Mouse (Mus musculus) right cerebral cortex, postnatal 14 days (tissue): Measurements from ENCODE around the gene Ankrd16.

Source experiments
- DNase-seq: peaks from one replicate; pipeline ENCODE4 v3.0.0; 2022

Gene Ankrd16

DNA sequence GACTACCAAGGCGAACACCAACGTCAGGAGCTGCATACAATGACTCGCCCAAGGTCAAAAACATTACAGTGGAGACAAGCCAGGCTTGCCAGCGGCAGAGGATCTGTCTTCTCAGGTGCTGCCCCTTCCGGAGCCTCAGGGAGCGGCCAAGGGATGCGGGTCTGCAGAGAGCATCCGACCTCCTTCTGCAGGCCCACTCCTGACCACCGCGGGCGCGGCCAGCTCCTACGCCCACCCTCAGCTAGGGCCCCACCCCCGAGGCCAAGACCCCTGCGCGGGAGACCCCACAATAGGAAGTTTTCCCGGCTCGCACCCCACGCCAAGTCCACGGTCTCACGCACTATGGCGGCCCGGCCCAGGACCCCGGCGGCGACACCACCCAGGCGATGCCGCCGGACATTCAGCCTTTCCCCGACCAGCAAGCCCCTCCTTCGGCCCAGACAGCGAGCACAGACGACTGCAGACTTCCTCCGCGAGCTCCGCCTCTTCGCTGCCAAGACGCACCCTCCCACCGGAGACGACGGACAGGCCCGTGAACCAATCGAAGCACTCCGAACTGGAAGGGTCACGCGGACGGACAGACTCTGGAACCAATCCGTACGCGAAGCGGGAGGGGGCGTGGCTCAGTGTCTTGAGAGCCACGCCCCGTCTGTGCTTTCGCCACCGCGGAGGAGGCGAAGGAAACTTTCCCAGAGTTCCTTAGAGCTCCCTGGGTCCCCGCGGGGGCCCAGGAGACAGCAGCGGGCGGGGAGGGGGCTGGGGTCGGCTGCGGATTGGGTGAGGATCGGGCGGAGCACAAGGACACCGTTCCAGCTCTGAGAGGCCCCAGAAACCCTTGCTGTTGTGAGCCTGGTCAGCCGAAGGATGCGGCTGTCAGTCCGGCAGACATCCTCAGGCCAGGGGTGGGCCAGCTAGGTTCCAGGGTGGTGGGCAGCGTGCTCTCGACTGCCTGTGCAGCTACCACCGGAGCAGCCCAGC is at the start of gene Ankrd16, which contains the start of gene Fbh1:
Gene Ankrd16 (plus strand): TSS at position 786 of the 978 bp plus-strand sequence.
Gene Fbh1 (minus strand): TSS at position 492 of the 978 bp plus-strand sequence.
- peak; percentile 100 for DNase-seq

DNA sequence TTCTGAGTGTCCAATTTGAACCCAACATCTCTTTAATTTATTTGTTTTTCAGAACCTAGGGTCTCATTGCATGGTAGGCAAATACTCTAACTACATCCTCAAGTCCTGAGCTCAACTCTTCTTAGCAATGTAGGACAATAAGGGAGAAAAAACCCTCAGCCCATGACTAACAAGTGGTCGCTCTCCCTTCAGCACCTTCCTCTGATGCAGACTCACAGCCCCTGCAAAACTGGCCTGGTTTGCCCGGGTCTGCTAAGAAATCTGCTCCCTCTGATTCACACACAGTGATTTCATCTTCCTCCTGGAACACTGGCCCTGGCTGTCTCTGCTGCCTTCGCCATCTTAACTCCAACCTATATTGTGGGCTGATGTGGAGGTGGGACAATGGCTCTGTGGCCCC is 48.6 kb upstream of the Ankrd16 start:
- no peak for DNase-seq

DNA sequence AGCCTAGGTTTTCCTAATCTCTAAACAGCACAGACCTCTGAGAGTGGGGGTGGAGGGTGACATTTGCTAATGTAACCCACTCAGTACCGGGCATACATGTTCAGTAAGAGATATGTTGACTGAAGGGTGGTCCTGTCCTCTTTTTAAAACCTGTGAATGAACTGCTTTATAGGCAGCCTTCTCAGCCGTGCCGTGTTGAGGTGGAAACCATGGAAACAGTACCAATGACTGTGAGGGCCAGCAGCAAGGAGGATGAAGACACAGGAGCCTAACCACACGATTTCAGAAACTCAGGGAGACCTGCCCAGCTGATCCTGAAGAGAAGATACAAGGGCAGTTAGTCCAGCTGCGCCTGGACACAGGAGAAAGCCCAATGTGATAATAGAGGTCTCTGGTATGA is 44.7 kb upstream of the Ankrd16 start:
- DNase-seq = no peak

- no peak for DNase-seq
Measured at GRCm38 (mm10) chr2:11735853-11736252, 41.8 kb upstream of the Ankrd16 start.

- DNase-seq = no peak
Measured at GRCm38 (mm10) chr2:11738794-11739193, 38.9 kb upstream of the Ankrd16 start.

GRCm38 (mm10) chr2:11739516-11740051 is 38.1 kb upstream of the Ankrd16 start:
- DNase-seq = no peak

DNA sequence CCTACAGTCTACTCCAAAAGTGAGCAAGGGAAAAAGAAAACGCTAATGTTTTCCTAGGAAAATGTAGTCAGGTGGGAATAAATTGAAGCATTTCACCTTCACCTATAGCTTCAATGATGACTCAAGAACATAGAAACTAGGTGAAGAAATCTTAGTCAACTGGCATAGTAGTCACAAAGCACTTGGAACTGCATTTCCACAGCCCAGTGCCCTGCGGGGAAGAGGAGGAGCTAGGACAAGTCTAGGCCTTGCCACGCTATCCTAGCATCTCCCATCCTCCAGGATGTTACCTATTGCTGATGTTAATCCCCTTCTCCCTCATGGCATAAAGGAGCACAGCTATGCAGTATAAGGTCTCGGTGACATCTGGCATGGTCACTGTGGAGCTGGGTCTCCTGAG is 15.1 kb upstream of the Ankrd16 start:
- DNase-seq = no peak

- DNase-seq = no peak
Measured at GRCm38 (mm10) chr2:11765694-11766093, 12.0 kb upstream of the Ankrd16 start.

- DNase-seq = no peak
Measured at GRCm38 (mm10) chr2:11766485-11767160, 11.1 kb upstream of the Ankrd16 start.

DNA sequence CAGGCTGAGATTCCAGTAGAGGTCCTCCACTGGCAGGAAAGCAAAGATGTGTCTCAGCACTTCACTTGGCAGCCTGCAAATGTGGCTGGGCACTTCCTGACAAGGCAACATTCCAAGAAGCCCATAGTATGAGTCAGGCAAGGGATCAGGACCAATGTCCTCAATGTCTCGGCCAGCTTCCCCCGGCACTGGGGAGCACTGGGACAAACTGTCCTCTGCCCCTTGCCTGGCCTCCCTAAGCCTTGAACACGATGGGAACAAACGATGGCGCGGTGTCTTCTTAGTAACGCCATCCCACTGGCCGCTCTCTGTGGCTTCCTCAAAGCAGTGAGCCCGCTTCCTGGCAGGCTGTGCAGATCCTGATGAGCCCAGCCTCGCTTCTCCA is 10.5 kb upstream of the Ankrd16 start:
- DNase-seq = no peak

- no peak for DNase-seq
Measured at GRCm38 (mm10) chr2:11771701-11772100, 6.0 kb upstream of the Ankrd16 start.

DNA sequence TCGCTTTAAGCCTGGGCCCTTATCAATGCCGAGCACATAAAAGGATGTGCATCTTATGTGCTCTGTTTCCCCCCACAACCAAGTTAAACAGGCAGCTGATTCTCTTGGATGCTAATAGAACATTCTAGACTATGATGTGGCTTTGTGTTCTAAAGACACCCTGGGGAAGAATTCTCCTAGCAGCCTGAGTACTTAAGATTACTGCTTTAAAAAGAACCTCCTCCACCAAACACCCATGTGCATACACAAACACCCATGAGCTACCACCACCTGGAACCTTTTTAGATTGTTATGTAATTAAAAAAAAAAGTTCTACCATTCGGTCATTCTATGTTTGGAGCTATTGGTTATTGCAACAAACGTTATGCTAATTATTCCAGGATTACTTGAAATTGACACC is 5.3 kb upstream of the Ankrd16 start:
- DNase-seq = no peak

GRCm38 (mm10) chr2:11774426-11774825 is 3.2 kb upstream of the Ankrd16 start:
- DNase-seq = no peak

DNA sequence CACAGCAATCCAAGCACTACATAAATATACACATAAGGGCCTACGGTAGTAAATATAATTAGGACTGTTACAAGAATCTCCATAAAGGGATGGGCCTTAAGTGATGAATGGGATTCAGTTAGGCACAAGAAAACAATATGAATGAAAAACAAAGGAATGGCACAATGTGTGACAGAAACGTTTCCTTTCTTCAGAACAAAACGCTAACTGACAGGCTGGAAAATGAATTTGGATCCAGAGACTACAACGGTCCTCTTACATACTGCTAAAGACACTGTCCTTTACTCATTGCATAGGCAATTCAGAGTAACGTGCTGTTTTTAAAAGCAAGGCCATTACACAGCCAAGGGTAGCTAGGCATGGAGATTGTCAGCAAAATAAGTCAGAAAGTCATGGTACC is 2.6 kb upstream of the Ankrd16 start:
- DNase-seq = no peak

- DNase-seq = no peak
Measured at GRCm38 (mm10) chr2:11776415-11776814, 1.3 kb upstream of the Ankrd16 start.

DNA sequence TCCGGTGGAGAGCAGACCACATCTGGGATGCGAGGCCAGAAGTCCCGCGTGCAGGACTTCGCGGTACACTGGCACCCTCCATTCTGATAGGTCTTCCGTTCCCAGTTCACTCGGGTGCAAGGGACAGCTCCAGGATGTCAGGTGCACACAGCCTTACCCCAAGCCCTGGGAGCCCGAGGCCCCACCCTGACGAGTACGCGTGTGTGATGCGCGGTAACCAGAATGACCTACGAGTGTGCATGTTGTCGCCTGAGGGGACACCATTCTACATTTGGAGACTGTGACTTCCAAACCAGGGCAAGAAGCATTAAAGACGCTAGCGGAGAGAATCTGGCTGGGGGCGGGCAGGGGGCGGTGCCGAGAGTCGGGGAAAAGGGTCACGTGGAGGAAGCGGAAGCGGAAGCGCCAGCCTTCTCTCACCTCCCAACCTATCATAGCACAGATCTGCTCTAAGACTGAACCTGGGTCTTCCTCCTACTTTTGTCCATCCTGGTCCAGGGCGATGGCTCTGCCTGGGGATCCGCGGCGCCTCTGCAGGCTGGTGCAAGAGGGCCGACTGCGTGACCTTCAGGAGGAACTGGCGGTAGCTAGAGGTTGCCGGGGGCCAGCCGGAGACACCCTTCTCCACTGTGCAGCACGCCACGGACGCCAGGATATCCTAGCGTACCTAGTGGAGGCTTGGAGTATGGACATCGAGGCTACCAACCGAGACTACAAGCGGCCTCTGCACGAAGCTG is 579 bp downstream of the Ankrd16 start:
- DNase-seq = peak; percentile 79

- DNase-seq = no peak
Measured at GRCm38 (mm10) chr2:11784159-11784558, 6.5 kb downstream of the Ankrd16 start.

DNA sequence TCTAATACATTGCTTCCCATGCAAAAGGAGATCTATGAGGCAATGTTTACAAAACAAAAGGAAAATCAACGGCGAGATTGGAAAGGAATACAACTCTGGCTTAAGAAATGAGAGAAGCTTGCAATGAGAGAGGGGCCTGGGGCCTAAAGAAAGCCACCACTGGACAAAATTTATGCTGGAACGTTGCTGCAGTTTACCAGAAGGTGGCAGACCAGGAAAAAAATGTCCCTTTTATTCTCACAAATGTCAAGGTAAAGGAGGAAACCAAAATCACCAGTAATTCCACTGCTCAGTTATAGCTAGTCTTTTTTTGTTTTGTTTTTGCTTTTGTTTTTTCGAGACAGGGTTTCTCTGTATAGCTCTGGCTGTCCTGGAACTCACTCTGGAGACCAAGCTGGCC is 17.0 kb downstream of the Ankrd16 start:
- no peak for DNase-seq

- no peak for DNase-seq
Measured at GRCm38 (mm10) chr2:11797930-11798364, 20.3 kb downstream of the Ankrd16 start.

DNA sequence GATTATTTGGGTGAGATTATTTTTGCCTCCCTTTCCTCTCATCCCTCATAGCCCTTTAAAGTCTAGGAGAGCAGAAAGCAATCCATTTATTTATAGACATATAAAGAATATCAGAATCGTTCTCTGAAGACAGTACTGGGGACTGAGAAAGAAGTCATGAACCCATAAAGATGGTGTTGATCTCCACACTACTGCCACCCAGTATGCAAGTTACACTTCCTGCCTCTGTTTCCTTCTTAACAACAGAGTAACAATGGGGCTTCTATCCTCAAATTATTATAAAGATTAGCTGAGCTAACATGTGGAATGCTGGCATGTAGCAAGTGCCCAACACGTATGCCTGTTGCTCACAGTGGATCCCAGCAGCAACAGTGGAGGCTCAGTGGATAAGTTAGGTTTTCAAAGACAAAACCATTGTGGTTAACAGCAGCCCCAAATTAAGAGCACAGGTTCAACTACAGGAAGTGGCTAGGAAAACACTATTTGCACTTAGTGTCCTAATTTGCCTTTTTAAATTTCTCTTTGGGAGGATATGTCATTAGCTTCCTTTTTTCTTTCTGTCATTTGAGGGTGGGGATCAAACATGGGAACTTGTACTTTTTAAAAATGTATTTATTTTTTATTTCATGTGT is 23.7 kb downstream of the Ankrd16 start:
- DNase-seq = no peak
